Mouse (Mus musculus): ENCODE measurements at regions not wholly inside any gene's neighbourhood (a gene's known extent, or its start where the extent isn't known, plus 50 kb on each side); places are given as distances from the start of the nearest gene placed in this dataset.

DNA sequence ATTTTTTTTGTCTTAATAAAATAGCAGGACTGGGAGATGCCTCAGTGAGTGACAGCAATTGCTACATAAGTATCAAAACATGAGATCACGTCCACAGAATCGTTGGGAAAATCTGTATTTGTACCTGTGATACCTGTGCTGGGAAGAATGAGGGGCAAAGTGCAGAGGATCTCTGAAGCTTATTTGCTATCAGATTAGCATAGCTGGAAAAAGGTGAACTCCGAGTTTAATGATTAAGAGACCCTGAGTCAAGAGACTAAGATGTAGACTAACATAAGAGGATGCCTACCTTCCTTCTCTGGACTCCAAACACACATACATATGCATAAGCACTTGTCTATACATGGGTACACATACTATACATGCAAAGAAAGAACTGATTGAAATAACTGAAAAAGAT, 710.1 kb downstream of the Plod2 start:
- H3K4me1 ChIP-seq (ENCODE audit: control insufficient read depth, insufficient read depth, low read length) = no peaks in the 10 kb centered on the region
- no peak overlapping the region for H3K27ac ChIP-seq (ENCODE audit: insufficient read depth, low read length)
- TF ChIP-seq CTCF (IDR thresholded peaks at IDR 0.05; ENCODE audit: borderline replicate concordance, insufficient read depth, low read length) (no peak), POLR2A (IDR thresholded peaks at IDR 0.05; ENCODE audit: low read depth, low read length) (no peak)
- no peak overlapping the region for H3K4me3 ChIP-seq (ENCODE audit: insufficient read depth, low read length)

DNA sequence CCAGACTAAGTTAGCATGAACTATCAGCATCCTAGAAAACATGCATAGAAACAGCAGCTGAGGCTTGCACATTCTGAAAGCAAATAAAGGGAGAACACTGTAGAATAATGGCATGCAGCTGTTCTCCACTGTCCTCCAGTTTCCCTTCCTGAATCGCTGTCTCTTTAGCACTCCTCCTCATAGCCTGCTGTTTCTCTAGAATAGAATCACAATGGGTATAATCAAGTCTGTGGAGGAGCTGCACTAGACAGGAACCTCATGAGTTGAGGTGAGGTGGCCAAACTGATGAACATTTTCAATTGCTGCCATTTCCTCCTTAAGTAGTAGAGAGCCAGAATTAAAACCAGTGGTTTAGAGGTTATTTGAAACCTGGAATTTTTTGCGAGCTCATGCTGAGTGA, 755.3 kb downstream of the Plod2 start:
- TF ChIP-seq POLR2A (IDR thresholded peaks at IDR 0.05; ENCODE audit: low read depth, low read length) (no peak), CTCF (IDR thresholded peaks at IDR 0.05; ENCODE audit: borderline replicate concordance, insufficient read depth, low read length) (no peak)
- Histone ChIP-seq H3K4me1 (ENCODE audit: control insufficient read depth, insufficient read depth, low read length) (no peaks in the 10 kb centered on the region), H3K4me3 (ENCODE audit: insufficient read depth, low read length) (no peak overlapping the region), H3K27ac (ENCODE audit: insufficient read depth, low read length) (no peak overlapping the region)

GRCm38 (mm10) chr9:93306753-93307152, 764.7 kb downstream of the Plod2 start:
- no peak overlapping the region for H3K27ac ChIP-seq (ENCODE audit: insufficient read depth, low read length)
- no peak overlapping the region for H3K4me3 ChIP-seq (ENCODE audit: insufficient read depth, low read length)
- H3K4me1 ChIP-seq (ENCODE audit: control insufficient read depth, insufficient read depth, low read length) = no peaks in the 10 kb centered on the region
- TF ChIP-seq CTCF (IDR thresholded peaks at IDR 0.05; ENCODE audit: borderline replicate concordance, insufficient read depth, low read length) (no peak), POLR2A (IDR thresholded peaks at IDR 0.05; ENCODE audit: low read depth, low read length) (no peak)

- Histone ChIP-seq H3K27ac (ENCODE audit: insufficient read depth, low read length) (no peak overlapping the region), H3K4me1 (ENCODE audit: control insufficient read depth, insufficient read depth, low read length) (no peaks in the 10 kb centered on the region), H3K4me3 (ENCODE audit: insufficient read depth, low read length) (no peak overlapping the region)
- TF ChIP-seq CTCF (IDR thresholded peaks at IDR 0.05; ENCODE audit: borderline replicate concordance, insufficient read depth, low read length) (no peak), POLR2A (IDR thresholded peaks at IDR 0.05; ENCODE audit: low read depth, low read length) (no peak)
These were observed 787.1 kb downstream of the Plod2 start for GRCm38 (mm10) chr9:93328997-93329682.
